Mouse (Mus musculus) cerebellum, adult 8-10 months (tissue): ENCODE measurements at regions not wholly inside any gene's neighbourhood (a gene's known extent, or its start where the extent isn't known, plus 50 kb on each side); places are given as distances from the start of the nearest gene placed in this dataset.
A peak's percentile ranks its signal among the peaks of the same experiment; 100 is the strongest.

Source experiments
- DNase-seq: peaks from one replicate; pipeline ENCODE4 v3.0.0; 2022

DNA sequence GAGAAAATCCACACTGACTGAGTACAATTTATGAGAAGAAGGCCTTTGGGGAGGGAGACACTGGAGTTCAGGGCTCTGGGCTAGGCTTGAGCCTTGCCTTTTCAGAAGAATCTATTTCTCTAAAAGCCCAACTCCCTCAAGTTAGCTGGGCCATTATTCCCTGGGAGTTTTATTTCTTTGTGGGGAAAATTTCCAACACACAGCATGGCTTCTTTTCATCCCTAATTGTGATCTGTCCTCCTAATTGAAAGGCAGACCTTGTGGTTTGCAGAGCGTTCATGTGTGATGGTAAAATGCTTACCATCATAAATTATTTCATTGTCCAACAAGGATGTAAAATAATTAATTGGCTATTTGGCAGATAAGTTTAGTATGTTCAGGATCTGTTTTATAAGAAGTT lies 204.1 kb downstream of the Tgfb2 start:
- DNase-seq = no peak

DNA sequence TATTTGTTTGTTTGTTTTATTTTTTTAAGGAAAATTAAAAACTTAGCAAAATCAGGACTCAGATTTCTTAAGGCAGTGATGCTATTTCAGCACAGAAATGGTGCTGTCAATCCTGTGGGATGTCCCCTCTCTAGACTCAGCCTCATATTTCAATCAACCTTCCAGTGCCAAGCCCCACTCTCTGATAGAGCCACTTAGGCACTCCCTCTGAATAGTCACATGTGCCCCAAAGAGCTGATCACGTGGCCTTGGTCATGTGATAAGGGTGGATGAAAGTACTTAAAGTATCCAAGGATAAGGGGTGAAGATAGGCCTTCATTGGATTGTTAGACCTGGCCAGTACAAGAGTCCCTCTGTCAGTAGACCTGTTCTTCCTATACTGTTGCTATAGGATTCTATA lies 207.9 kb downstream of the Tgfb2 start:
- DNase-seq = no peak

DNA sequence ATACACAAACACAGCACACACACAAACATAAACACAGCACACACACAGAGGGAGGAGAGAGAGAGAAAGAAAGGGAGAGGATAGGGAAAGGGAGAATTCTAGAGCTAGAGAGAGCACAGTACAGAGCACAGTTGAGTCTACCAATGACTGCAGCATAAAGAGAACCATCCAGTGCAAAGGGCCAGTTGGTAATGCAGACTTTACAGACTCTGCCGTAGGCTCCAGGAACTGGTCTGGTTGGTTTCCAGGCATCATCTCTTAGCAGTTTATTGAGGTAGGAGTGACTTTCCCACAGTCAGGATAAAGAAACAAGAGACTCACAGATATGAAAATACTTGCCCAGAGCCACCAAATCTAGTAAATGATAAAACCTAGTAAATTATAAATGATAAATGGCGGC lies 208.5 kb downstream of the Tgfb2 start:
- DNase-seq = no peak

DNA sequence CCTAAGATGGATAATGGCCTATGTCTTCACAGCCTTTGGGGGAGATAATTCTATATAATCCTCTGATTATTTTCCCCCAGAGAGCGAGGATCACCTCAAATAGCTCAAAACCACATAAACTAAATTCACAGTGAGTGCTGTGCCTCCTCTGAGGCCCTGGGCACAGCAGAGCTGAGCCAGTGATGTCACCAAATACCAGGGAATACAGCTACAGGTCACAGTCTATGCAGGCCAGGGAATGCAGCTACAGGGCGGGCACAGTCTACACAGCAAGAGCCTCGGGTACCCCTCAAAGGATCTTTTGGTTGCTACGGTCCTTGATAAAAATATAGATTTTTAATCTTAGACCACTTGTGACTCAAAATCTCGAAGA lies 211.4 kb downstream of the Tgfb2 start:
- no peak for DNase-seq

DNA sequence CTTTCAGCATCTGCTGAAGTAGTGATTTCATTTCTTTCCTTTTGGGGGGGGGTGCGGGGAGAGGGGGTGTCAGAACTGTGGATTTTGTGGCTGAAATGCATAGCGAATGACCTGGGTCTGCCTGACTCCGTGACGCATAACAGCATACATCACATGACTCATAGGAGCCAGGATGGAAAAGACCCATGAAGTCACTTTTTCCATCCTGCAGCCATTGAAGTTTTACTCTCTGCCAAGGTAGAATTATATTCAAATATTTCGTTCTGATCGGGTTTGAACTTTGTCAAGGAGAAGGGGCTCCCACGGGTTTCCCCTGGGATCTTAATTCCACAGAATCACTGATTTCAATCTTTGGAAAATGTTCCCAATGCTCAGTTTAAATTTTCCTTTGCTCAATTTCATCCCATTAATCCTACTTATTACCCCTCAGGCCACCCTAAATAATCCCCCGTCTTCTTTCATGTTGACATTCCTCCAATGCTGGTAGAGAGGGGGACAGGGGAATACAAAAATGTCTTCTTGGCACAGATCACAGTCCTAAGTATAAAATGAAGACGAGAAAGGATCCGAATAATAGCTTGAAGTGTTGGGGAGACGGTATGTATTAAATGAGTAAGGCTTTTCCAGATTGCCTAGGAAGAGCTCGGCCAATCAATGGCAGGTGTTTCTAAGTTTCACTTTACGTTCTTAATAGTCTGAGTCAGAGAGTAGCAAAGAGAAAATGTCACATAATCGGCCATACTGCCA lies 212.0 kb downstream of the Tgfb2 start:
- no peak for DNase-seq

DNA sequence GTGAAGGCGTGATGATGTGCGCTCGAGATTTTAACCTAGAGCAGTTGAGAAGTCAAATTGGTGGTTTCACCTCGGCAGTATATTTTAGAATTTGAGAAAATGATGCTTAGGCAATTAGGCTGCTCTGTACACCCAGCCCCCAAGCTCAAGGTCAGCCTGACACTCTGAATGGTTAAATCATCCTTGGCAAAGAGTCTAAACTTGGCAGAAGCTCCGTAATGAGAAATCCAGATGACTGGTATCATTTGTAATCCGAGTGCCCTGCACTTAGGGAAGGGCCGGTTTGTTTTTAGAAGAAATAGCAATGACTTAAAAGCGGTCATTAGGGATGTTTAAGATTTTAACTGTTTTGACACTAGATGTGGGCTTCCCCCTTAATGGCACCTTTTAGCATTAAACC lies 223.6 kb downstream of the Tgfb2 start:
- DNase-seq = no peak

DNA sequence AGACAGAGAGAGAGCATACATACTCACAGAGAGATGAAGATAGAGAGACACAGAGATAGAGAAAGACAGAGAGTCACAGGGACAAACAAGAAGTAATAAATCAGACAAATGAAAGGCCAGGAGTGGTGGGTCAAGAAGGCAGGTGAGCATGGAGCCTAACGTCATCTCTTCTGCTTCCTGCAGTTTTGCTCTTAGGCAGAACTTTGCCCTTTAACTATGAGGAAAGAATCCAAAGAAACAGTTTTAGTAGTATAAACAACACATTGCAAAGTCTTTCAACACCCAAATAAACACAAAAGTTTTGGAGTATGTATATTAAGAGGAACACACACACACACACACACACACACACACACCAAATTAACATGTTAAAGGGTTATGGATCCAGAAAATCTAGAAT lies 225.8 kb downstream of the Tgfb2 start:
- no peak for DNase-seq

DNA sequence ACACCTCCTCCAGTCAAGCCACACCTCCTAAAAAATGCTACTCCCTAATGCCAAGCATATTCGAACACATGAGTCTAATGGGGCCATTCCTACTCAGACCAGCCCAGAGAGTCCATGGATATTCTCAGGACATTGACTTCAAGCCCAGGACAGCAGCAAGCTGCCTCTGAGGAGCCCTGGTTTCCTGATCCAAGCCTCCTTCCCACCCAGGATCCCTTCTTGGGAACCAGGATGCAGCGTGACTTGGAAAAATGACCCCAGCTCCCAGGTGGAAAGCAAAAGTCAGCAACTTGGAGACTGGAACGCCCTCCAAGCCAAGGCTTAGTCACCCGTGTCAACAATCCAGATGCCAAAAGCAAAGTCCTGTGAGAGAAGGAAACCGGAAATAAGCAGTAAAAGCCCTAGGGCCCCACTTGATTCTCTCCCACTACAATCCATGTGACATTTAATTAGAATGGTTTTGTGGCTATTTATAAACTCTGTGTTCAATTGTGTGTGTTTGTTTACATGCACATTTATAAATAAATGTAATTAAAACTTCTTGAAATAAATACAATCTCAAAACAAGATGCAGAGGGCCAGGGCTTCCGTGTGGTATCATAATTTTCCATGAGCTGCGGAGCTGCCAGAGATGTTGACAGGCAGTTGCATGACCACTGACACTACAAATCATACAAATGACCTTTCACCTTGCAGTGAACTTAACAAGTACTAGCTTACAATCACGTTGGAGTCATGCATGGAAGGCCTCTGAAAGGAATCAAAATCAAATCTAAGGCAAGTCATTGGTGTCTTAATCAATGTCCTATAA lies 227.2 kb downstream of the Tgfb2 start:
- no peak for DNase-seq

DNA sequence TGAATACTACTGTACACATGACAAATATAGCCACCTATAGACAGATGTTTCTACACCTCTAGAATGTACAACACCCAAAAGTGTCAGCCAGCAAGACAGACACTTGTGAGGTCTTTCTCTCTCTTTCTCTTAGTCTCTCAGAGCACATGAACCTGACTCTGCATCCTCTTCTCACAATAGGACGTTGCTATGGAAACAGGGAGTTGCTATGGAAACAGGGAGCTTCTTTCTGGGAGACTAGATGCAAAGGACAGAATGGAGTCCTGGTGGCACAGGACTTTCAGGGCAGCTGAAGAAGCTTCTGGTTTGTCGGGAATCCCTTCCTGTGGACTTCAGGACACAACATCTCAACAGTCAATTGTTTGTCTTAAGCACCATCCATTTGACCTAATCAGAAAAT lies 230.9 kb downstream of the Tgfb2 start:
- DNase-seq = no peak

DNA sequence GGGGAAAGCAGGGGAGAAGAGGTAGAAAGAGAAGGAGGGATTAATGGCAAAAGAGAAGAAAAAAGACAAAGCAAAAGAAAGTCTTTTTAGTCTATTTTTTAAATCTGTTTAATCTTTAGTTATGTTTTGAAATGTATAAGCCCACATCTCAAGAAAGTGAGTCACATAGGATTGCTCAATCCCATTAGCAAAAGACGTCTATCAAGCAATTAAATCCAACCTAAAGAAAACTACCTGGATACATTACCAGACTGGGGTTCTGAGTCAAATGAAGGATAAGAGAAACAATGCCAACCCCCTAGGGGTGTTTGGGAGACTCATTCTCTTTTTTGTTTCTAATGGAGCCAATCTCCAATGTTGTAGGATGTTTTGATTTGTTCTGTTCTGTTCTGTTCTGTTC lies 231.4 kb downstream of the Tgfb2 start:
- DNase-seq = no peak

DNA sequence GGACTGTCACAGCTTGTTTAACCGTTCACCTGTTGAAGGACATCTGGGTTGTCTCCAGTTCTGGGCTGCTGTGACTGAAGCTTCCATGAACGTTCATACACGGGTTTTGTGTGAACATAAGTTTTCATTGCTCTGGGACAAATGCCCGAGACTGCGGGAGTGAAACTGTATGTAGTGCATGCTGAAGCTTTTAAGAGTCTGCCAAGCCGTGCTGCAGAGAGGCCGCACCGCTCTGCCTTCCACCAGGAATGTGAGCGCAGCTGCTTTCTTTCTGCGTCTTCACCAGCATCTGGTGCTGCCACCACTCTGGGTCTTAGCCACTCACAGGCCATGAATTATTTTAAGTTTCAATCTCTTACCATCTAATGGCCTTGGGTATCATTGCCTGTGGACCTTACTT lies 232.8 kb downstream of the Tgfb2 start:
- no peak for DNase-seq

DNA sequence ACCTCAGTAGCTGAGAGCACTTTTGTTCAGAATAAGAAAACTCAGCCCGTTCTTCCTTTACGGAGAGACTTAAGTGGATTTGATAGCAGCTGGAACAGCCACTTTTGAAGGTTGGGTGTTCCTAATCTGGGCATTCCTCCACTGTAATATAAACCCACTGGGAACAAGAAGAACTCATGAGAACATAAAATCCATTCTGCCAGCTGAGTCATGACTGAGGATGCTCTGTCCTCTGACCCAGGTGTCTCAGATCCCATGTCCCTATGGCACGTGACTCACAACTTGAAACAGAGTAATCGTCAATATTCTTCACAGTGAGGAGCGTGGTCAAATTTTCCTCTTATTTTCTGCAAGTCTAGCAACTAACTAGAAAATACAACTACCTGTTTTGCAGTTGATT lies 240.3 kb downstream of the Tgfb2 start:
- DNase-seq = no peak

DNA sequence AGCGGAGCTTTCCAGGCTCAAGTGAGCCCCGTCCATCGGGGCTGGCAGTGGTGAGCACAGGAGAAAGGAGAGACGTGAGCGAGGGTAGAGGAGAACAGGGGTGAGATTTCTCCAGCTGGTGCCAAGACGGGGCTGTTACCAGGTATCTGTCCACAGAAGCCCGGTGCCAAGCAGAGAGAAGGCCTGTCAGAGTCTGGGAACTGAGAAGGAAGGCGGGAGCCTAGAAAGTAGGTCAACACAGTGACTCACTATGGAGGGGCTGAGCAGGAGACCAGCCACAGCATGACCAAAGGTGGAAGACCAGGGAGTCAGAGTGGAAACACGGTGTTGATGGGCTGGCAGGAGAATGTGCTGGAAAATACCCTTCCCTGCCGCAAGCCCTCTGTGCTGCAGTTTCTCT lies 245.0 kb downstream of the Tgfb2 start:
- no peak for DNase-seq

DNA sequence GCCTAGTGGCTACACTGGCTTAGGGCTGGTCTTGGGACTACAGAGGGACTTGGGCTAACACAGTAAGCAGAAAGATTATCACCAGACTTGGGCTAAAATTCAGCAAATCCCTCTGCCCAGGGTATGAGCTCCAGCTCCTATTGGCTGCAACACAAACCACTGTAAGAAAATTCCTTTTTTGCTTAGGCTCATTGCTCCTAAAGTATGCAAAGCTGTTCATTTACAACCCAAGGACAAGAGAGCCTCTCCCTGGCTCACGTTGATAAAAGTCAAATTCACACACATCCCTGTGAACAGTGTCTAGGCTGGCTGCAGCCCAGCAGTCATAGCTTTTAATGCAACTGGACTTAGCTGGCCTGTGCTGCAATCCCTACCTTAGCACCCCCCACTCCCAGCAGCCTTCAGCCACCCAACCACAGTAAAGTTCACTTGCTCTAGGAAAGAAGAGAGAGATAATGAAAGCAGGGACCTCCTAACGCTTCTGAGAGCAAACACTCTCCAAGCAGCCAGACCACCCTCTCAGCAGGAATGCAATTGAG lies 247.6 kb downstream of the Tgfb2 start:
- no peak for DNase-seq

DNA sequence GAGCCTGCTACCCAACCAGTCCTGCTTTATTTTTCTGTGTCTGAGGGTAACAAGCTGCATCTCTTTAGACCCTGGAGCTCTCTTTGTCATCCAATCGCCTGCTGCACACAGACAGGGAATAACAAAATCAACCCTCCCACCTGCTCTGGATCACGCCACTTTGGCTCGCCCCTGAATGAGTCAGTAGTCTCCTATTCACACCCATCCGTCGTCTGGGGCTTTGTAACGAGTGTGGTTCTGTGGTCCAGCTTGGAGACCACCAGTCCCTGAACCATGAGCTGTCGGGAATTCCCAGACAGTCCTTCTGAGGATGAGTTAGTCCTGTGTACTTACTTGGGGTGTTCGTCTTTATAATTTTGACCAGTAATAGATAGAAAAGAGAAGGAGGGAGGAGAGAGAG lies 248.7 kb downstream of the Tgfb2 start:
- DNase-seq = no peak

DNA sequence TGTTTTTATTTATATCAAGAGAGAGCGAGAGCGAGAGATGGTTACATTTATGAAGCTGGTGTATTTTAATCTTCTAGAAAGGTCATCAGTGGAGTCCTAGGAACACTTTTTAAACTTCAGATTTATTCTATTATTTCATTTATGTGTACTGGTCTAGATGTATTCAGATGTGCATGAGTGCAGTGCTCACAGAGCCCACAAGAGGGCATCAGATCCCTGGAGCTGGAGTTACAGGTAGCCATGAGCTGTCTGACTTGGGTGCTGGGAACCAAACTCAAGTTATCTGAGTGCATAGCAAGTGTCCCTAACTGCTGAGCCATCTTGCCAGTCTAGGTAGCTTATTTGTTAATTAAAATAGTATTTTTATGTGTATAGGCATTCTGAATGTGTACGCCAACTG lies 249.7 kb downstream of the Tgfb2 start:
- no peak for DNase-seq

DNA sequence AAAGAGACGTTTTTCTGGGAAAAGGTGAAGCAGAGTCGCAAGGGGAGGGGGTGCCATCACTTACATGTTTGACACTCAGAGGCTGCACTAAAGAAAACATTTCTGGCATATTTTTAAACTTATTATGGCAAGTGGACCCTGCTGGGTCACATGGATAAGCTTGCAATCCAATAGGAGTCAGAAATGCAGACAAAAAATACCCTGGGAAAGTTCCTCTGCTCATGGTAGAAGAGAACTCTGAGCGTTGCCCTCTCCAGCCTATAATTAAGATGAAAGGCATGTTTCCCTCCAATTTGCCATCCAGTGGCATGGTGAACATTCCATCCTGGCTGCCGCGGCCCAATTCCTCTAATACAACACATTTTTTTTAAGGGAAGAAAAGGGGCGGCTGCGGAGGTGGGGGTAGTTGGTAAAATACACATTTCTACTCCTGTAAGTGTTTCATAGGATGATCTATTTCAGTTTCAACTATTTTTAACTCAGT lies 250.6 kb downstream of the Tgfb2 start:
- DNase-seq = no peak

DNA sequence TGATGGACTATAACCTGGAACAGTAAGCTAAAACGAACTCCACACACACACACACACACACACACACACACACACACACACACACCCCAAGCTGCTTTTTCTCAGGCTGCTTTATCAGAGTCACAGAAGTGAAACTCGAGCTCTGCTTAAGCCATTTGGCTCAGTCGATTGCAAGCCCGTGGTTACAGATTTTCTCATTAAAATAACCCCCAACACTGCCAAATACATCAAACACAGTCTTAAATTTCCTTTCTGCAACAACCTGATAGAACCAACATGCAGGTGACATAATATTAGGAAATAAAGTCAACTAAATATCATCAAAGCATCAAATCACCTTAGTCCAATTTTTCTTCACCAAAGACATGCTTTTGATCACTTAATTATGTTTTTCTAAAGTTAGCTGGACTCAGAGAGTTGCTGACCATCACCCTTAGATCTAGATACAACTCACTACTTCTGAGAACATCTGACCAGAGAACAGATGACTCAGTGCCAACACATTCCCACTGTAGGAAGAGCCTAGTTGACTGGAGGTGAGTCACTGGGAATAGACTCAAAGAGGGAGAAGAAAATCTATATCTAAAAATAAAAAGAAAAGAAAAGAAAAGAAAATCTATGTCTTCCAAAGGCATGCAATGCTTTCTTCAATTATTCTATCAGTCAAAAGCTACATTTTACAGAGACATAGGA lies 251.2 kb downstream of the Tgfb2 start:
- DNase-seq = no peak

DNA sequence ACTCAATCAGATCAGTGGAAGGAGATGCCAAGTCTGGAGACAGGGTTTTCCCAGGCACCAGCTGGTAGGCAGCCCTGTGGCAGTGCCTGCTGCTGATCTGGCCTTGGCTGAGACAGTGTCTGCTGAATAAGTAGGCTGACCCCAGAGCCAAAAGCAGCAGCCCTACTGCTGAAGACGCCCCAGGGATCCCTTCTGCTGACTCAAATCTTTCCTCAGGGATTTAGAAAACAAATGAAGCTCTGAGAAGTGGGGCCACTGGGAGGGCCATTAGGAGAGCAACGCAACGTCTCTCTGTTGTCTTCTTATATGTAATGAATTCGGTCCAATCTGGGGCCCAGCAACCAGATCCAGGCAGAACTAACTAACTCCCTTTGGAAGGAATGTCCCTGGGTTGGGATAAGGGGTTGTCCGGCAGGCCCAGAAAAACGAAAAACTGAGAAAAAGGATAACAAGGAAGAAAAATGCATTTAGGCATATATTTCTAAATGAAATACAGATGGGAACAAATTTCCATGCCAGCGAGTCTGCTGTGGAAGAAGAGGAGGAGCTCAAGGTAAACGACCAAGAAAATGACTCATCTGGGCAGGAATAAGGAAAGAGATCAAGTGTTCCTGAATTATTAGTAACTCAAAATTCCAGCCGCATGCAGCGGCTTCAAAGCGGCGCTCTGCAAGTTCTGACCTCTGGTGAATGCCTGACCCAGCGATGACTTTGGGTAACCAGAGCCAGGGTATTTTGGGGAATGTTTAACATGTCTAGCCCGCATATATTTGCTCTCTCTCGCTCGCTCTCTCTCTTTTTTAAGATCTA lies 256.7 kb downstream of the Tgfb2 start:
- DNase-seq = peak; percentile 16

DNA sequence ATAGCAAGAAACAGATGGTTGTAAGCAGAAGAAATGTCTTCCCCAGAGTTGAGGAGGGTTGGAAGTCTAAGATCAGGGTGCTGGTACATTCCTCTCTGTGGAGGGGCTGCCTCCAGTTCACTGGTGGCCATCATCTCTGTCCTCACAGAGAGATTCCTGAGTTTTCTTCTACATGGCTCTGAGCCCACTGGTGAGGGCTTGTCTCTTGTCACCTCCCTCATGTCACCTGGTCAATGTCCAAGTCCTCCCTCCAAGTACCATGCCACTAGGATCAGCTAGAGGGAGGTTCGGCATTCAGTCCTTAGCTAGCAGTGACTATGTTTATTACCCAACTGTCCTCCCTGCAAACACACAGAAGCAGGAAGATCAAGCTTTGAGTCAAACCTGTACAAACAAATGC lies 258.3 kb downstream of the Tgfb2 start:
- no peak for DNase-seq

DNA sequence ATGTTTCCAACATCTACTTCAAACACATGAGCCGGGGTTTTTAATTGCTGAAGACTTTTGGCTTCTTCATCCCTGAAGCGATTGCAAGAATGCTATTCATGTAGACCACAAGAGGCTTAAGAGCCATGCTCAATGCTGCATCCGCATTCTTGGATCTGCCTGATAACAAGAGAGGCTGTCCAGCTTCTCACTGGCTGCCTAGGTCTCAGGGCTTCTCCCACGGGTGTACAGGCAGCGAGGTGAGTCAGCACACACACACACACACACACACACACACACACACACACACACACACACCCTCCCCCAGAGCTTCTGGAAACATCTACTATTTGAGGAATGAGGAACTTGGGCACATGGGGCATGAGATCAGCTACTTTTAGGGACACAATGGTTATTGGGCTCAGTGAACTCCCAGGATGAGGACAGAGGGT lies 261.1 kb downstream of the Tgfb2 start:
- DNase-seq = no peak

DNA sequence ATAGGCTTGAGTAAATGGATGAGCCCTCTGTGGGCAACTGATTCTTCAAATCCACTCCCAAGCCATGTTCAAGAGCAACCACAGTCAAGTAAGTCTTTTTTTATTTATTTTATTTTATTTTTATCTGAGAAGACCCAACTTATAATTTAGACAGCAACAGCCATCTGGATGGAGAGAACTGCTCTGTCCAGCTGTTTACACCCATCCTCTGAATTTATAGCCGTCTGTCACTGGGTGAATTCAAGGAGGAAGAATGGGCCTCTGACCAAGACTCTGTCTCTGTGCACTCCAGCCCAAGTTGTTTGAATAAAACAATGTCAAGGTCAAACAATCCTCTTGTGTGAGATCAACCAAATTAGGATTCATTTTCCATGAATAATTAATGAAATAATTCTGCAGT lies 263.6 kb downstream of the Tgfb2 start:
- no peak for DNase-seq
